Mouse (Mus musculus) midbrain, postnatal 0 days (tissue): ENCODE data around the gene Tmem131. TPM values are rescaled to one million over a fixed set of nuclear protein-coding genes. Genes with fewer than 3 reads are reported as not detected.

Experiments used
- ATAC-seq: fragments of 200-750 bp; cut with Nextera tagmentation; 2 replicates; pipeline ENCODE4 v1.8.0; 2017; ENCODE audit warnings: moderate number of reproducible peaks, mild to moderate bottlenecking, moderate TSS enrichment, moderate library complexity; ENCODE audit not compliant: low FRiP score
- DNase-seq: peaks from one replicate; pipeline ENCODE4 v3.0.0-alpha.2; 2015; ENCODE audit warnings: low spot score
- H3K27ac ChIP-seq: fragments of 300-500 bp; sonication (generic); 2 replicates; pipeline ENCODE4 v1.5.1; 2014; ENCODE audit warnings: low read depth, mild to moderate bottlenecking, low read length, mixed read lengths
- H3K27me3 ChIP-seq: fragments of 300-500 bp; sonication (generic); 2 replicates; pipeline ENCODE4 v1.6.1; 2014; ENCODE audit warnings: low read length, control low read depth, mixed read lengths; ENCODE audit not compliant: insufficient read depth
- H3K36me3 ChIP-seq: fragments of 300-500 bp; sonication (generic); 2 replicates; pipeline ENCODE4 v1.6.1; 2014; ENCODE audit warnings: low read length, control low read depth, mixed read lengths; ENCODE audit not compliant: insufficient read depth
- H3K4me1 ChIP-seq: fragments of 300-500 bp; sonication (generic); 2 replicates; pipeline ENCODE4 v1.6.1; 2014; ENCODE audit warnings: mild to moderate bottlenecking, control low read depth, antibody characterized with exemption, low read length, mixed read lengths; ENCODE audit not compliant: insufficient read depth
- H3K4me2 ChIP-seq: fragments of 300-500 bp; sonication (generic); 2 replicates; pipeline ENCODE4 v1.6.1; 2014; ENCODE audit warnings: low read depth, mild to moderate bottlenecking, low read length, mixed read lengths; ENCODE audit not compliant: poor library complexity, severe bottlenecking
- H3K4me3 ChIP-seq: fragments of 300-500 bp; sonication (generic); 2 replicates; pipeline ENCODE4 v1.5.1; 2014; ENCODE audit warnings: low read depth, mild to moderate bottlenecking, low read length, moderate library complexity
- H3K9ac ChIP-seq: fragments of 300-500 bp; sonication (generic); replicated peaks from 2 replicates; pipeline ENCODE4 v1.6.1; 2014; ENCODE audit warnings: mild to moderate bottlenecking, low read length, moderate library complexity, mixed read lengths; ENCODE audit not compliant: poor library complexity, severe bottlenecking
- H3K9me3 ChIP-seq: fragments of 300-500 bp; sonication (generic); 2 replicates; pipeline ENCODE4 v1.6.1; 2016; ENCODE audit warnings: low read length, control low read depth
- CTCF ChIP-seq: IDR thresholded peaks from 2 replicates; pipeline ENCODE4 v1.5.1; 2016; ENCODE audit warnings: antibody characterized with exemption, mild to moderate bottlenecking
- WGBS: fragments of 180-500 bp; shearing (Covaris S2); extraction: QIAGEN DNeasy Blood & Tissue Kit; methylation state at CpG from one replicate; pipeline ENCODE4 v1.1.7; 2014; 5-methylcytosine and 5-hydroxymethylcytosine counted together
- polyA plus RNA-seq: library from polyadenylated mRNA; unstranded; fragments of >200 nt; fragmentation: Nextera tagmentation; extraction: Ambion mirVana; gene quantifications from 2 replicates; pipeline ENCODE4 v1.2.1, GENCODE M21; 2015
- total RNA-seq: library from RNA; depleted of rRNA; stranded (reverse); fragments of >200 nt; gene quantifications from 2 replicates; pipeline ENCODE4 v1.2.3, GENCODE M21; 2014

Gene Tmem131
- total and polyA plus RNA-seq, 2 experiments from 2014 or later = 11.1 to 25.8 TPM

- no peak for DNase-seq
- 77% methylated on average over 11 of the region's 11 CpGs for WGBS
- H3K36me3 ChIP-seq = no peaks in the 10 kb centered on the region
Measured at GRCm38 (mm10) chr1:36782476-36782875, 161.0 kb downstream of the Tmem131 start.

GRCm38 (mm10) chr1:36780793-36781192 is 162.7 kb downstream of the Tmem131 start:
- Histone ChIP-seq H3K27ac (no peak overlapping the region), H3K4me1 (no peaks in the 10 kb centered on the region; the same call in 1 of the 2 replicates), H3K4me3 (no peak overlapping the region), H3K36me3 (no peaks in the 10 kb centered on the region), H3K9ac (no peak overlapping the region), H3K27me3 (no peaks in the 10 kb centered on the region; the same call in 1 of the 2 replicates), H3K4me2 (no peak overlapping the region), H3K9me3 (no peaks in the 10 kb centered on the region)
- ATAC-seq (no peak), DNase-seq (no peak)
- WGBS = 93% methylated on average over 13 of the region's 13 CpGs
- no peak for TF ChIP-seq CTCF

More at GRCm38 (mm10) chr1:36782476-36782875, 161.0 kb downstream of the Tmem131 start:
- Histone ChIP-seq H3K9ac (no peak overlapping the region), H3K27ac (no peak overlapping the region), H3K27me3 (no peaks in the 10 kb centered on the region; the same call in 1 of the 2 replicates), H3K9me3 (no peaks in the 10 kb centered on the region), H3K4me1 (no peaks in the 10 kb centered on the region; the same call in 1 of the 2 replicates), H3K4me3 (no peak overlapping the region), H3K4me2 (no peak overlapping the region)
- no peak for ATAC-seq
- peak; percentile 15; the same call in 1 of the 2 replicates for TF ChIP-seq CTCF

- Histone ChIP-seq H3K27me3 (0 out of 2 replicates have a peak, but pooled peaks cover 6% of the 10 kb centered on the region), H3K9me3 (no peaks in the 10 kb centered on the region), H3K36me3 (no peaks in the 10 kb centered on the region), H3K4me1 (no peaks in the 10 kb centered on the region), H3K4me3 (no peak overlapping the region), H3K9ac (no peak overlapping the region), H3K4me2 (no peak overlapping the region), H3K27ac (no peak overlapping the region)
- 88% methylated on average over 9 of the region's 9 CpGs for WGBS
- DNase-seq = no peak
- TF ChIP-seq CTCF = no peak
- ATAC-seq = no peak
Measured at GRCm38 (mm10) chr1:36772198-36772934, 171.1 kb downstream of the Tmem131 start.

GRCm38 (mm10) chr1:36770998-36771397 is 172.5 kb downstream of the Tmem131 start:
- Histone ChIP-seq H3K36me3 (no peaks in the 10 kb centered on the region), H3K9me3 (no peaks in the 10 kb centered on the region), H3K4me2 (no peak overlapping the region), H3K27me3 (0 out of 2 replicates have a peak, but pooled peaks cover 6% of the 10 kb centered on the region), H3K27ac (no peak overlapping the region), H3K4me3 (0 out of 2 replicates have a peak overlapping the region, but pooled peaks have one; percentile 2), H3K9ac (no peak overlapping the region), H3K4me1 (no peaks in the 10 kb centered on the region)
- no peak for TF ChIP-seq CTCF
- 24% methylated on average over 27 of the region's 27 CpGs for WGBS
- no peak for ATAC-seq
- no peak for DNase-seq

GRCm38 (mm10) chr1:36769951-36770350 is 173.5 kb downstream of the Tmem131 start:
- H3K27ac ChIP-seq = no peak overlapping the region
- H3K4me2 ChIP-seq = no peak overlapping the region
- H3K9ac ChIP-seq = no peak overlapping the region
- TF ChIP-seq CTCF = no peak
- H3K4me3 ChIP-seq = no peak overlapping the region
- H3K9me3 ChIP-seq = no peaks in the 10 kb centered on the region
- no peaks in the 10 kb centered on the region for H3K4me1 ChIP-seq
- WGBS = 91% methylated on average over 1 of the region's 1 CpGs
- H3K36me3 ChIP-seq = no peaks in the 10 kb centered on the region
- 0 out of 2 replicates have a peak, but pooled peaks cover 6% of the 10 kb centered on the region for H3K27me3 ChIP-seq
- ATAC-seq = no peak
- no peak for DNase-seq

GRCm38 (mm10) chr1:36768786-36769185 is 174.7 kb downstream of the Tmem131 start:
- Histone ChIP-seq H3K27ac (no peak overlapping the region), H3K9ac (no peak overlapping the region), H3K27me3 (0 out of 2 replicates have a peak, but pooled peaks cover 6% of the 10 kb centered on the region), H3K9me3 (no peaks in the 10 kb centered on the region), H3K4me2 (no peak overlapping the region), H3K4me1 (no peaks in the 10 kb centered on the region), H3K36me3 (no peaks in the 10 kb centered on the region), H3K4me3 (no peak overlapping the region)
- 72% methylated on average over 5 of the region's 5 CpGs for WGBS
- TF ChIP-seq CTCF = no peak
- ATAC-seq (no peak), DNase-seq (no peak)
